Mouse (Mus musculus): ENCODE results near the gene Slc13a5. TPM values are rescaled to one million over a fixed set of nuclear protein-coding genes. Genes with fewer than 3 reads are reported as not detected.

Slc13a5 gene
- total and polyA plus RNA-seq, 3 experiments: not detected

DNA sequence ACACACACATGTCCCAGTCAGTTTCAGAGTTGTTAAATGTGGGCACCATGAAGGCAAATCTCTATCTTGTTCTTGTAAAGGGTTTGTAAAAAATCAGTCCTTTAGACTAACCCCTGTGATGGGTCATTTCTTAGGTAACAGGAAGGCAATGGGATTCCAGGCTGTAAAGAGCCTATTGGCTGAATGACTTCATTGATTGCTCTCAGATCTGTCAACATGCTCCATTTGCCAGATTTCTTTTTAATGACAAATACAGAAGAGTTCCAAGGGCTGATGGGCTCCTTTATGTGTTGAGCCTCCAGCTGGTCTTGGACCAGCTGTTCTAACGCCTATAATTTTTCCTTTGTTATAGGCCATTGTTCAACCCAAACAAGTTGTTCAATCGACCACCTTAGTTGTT is 26.1 kb upstream of the Slc13a5 start:
- no peaks in the 10 kb centered on the region for H3K79me2 ChIP-seq (replicated peaks; ENCODE audit: control insufficient read depth, extremely low read depth, insufficient read depth, poor library complexity, severe bottlenecking)
- no peaks in the 10 kb centered on the region for H3K9me3 ChIP-seq (replicated peaks; ENCODE audit: low read length)
- H3K36me3 ChIP-seq (replicated peaks in 1 of 2; ENCODE audit: control insufficient read depth in 1 of 2, insufficient read depth in 1 of 2, low read length in 1 of 2): no peaks in the 10 kb centered on the region
- no peak overlapping the region for H3K4me2 ChIP-seq (ENCODE audit: insufficient read depth, low read depth, poor library complexity, severe bottlenecking)
- TF ChIP-seq ETS1 (conservative IDR thresholded peaks at IDR 0.05; ENCODE audit: low read depth, low read length) (no peak), POLR2A (IDR thresholded peaks at IDR 0.05; ENCODE audit: low read depth, low read length) (no peak), PAX5 (IDR thresholded peaks at IDR 0.05; ENCODE audit: low read length) (no peak), E2F4 (IDR thresholded peaks at IDR 0.05; ENCODE audit: insufficient replicate concordance, low read depth, low read length) (no peak), MAX (IDR thresholded peaks at IDR 0.05; ENCODE audit: low read length) (no peak), MAZ (IDR thresholded peaks at IDR 0.05; ENCODE audit: low read depth, low read length) (no peak), BHLHE40 (IDR thresholded peaks at IDR 0.05; ENCODE audit: low read depth, low read length) (no peak), HCFC1 (IDR thresholded peaks at IDR 0.05; ENCODE audit: low read depth, low read length) (no peak), ZMIZ1 (IDR thresholded peaks at IDR 0.05; ENCODE audit: low read depth, low read length) (no peak), POLR2AphosphoS2 (IDR thresholded peaks at IDR 0.05; ENCODE audit: low read depth, low read length) (no peak), KAT2A (IDR thresholded peaks at IDR 0.05; ENCODE audit: insufficient replicate concordance, low read length) (no peak), ZC3H11A (IDR thresholded peaks at IDR 0.05; ENCODE audit: low read depth, low read length) (no peak), USF2 (conservative IDR thresholded peaks at IDR 0.05; ENCODE audit: low read depth, low read length) (no peak)
- no peak overlapping the region for H3K9ac ChIP-seq (ENCODE audit: insufficient read depth, low read depth)
- H3K4me1 ChIP-seq (ENCODE audit: control insufficient read depth in 1 of 2, insufficient read depth in 2 of 2): no peaks in the 10 kb centered on the region
- peaks cover 8% of the 10 kb centered on the region for H3K27me3 ChIP-seq (replicated peaks)
- no peak for DNase-seq (ENCODE audit: extremely low read depth)
- no peak overlapping the region for H3K4me3 ChIP-seq (replicated peaks in 1 of 3; ENCODE audit: low read depth in 2 of 3, low read length in 2 of 3, poor library complexity in 1 of 3)
- in situ Hi-C loops (cut with MboI; ENCODE audit: low pct_ligation_motif_present, low pct_unique_long_range_greater_than_20kb, low sequenced_read_pairs): no loop called here
- H3K27ac ChIP-seq (ENCODE audit: insufficient read depth, low read depth): no peak overlapping the region
- dilution Hi-C loops (cut with MboI; ENCODE audit: extremely low pct_ligation_motif_present, extremely low pct_unique_long_range_greater_than_20kb, low sequenced_read_pairs): no loop called here

DNA sequence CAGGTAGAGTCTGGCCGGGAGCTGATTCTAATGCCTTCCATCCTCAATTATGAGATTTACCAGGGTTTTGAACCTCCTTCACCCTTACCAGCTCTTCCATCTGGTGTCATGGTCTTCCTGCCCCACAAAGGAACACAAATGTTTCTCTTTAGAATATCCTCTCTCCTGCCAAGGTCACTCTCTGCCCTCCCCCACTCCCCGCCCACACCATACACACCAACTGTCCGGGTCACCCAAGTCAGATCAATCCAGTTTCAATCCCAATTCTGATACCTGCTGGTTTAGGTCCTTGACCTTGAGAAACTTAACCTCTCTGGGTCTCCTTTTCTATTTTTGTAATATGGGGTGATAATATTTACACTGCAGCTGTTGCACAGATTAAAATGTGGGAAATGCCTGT is 20.5 kb upstream of the Slc13a5 start:
- H3K9ac ChIP-seq (ENCODE audit: insufficient read depth, low read depth): no peak overlapping the region
- no peak for TF ChIP-seq IRF4 (IDR thresholded peaks at IDR 0.05; ENCODE audit: low read depth, low read length)
- TF ChIP-seq JUN (IDR thresholded peaks at IDR 0.05; ENCODE audit: insufficient read depth, low read depth, low read length): no peak
- no peak for TF ChIP-seq EP300 (IDR thresholded peaks at IDR 0.05; ENCODE audit: low read length)
- no peak for TF ChIP-seq PAX5 (IDR thresholded peaks at IDR 0.05; ENCODE audit: low read length)
- no peak for TF ChIP-seq CHD2 (IDR thresholded peaks at IDR 0.05; ENCODE audit: low read length)
- TF ChIP-seq MYC (IDR thresholded peaks at IDR 0.05; ENCODE audit: low read depth, low read length): no peak
- TF ChIP-seq HCFC1 (IDR thresholded peaks at IDR 0.05; ENCODE audit: low read depth, low read length): no peak
- no peak for TF ChIP-seq USF2 (conservative IDR thresholded peaks at IDR 0.05; ENCODE audit: low read depth, low read length)
- TF ChIP-seq MEF2A (IDR thresholded peaks at IDR 0.05; ENCODE audit: borderline replicate concordance, low read depth, low read length): no peak
- no peak for TF ChIP-seq ZC3H11A (IDR thresholded peaks at IDR 0.05; ENCODE audit: low read depth, low read length)
- TF ChIP-seq CHD1 (IDR thresholded peaks at IDR 0.05; ENCODE audit: low read depth, low read length): no peak
- no peak for TF ChIP-seq MXI1 (IDR thresholded peaks at IDR 0.05; ENCODE audit: low read depth, low read length)
- TF ChIP-seq MAX (IDR thresholded peaks at IDR 0.05; ENCODE audit: low read length): no peak
- no peak for TF ChIP-seq RCOR1 (conservative IDR thresholded peaks at IDR 0.05; ENCODE audit: low read depth, low read length)
- no peak overlapping the region for H3K27ac ChIP-seq (ENCODE audit: insufficient read depth, low read depth)
- in situ Hi-C loops (cut with MboI; ENCODE audit: low pct_ligation_motif_present, low pct_unique_long_range_greater_than_20kb, low sequenced_read_pairs): no loop called here
- dilution Hi-C loops (cut with MboI; ENCODE audit: extremely low pct_ligation_motif_present, extremely low pct_unique_long_range_greater_than_20kb, low sequenced_read_pairs): no loop called here
- no peaks in the 10 kb centered on the region for H3K4me1 ChIP-seq (ENCODE audit: control insufficient read depth in 1 of 2, insufficient read depth in 2 of 2)
- H3K79me2 ChIP-seq (replicated peaks; ENCODE audit: control insufficient read depth, extremely low read depth, insufficient read depth, poor library complexity, severe bottlenecking): no peaks in the 10 kb centered on the region
- H3K36me3 ChIP-seq (replicated peaks in 1 of 2; ENCODE audit: control insufficient read depth in 1 of 2, insufficient read depth in 1 of 2, low read length in 1 of 2): no peaks in the 10 kb centered on the region
- DNase-seq (ENCODE audit: extremely low read depth): no peak
- no peaks in the 10 kb centered on the region for H3K9me3 ChIP-seq (replicated peaks; ENCODE audit: low read length)
- H3K4me3 ChIP-seq (replicated peaks in 1 of 3; ENCODE audit: low read depth in 2 of 3, low read length in 2 of 3, poor library complexity in 1 of 3): no peak overlapping the region
- no peak overlapping the region for H3K4me2 ChIP-seq (ENCODE audit: insufficient read depth, low read depth, poor library complexity, severe bottlenecking)
- H3K27me3 ChIP-seq (replicated peaks): peaks cover 9% of the 10 kb centered on the region
